Mouse (Mus musculus): ENCODE measurements around the gene Ak9. TPM values are rescaled to one million over a fixed set of nuclear protein-coding genes. Genes with fewer than 3 reads are reported as not detected.

Gene Ak9
- polyA plus RNA-seq, 1 experiment from 2014 or later = not detected

- no peaks in the 10 kb centered on the region for H3K27me3 ChIP-seq
- no peak overlapping the region for H3K4me3 ChIP-seq
- 96% methylated on average over 2 of the region's 2 CpGs for WGBS
- H3K9ac ChIP-seq (replicated peaks) = no peak overlapping the region
- H3K4me1 ChIP-seq = no peaks in the 10 kb centered on the region
- ATAC-seq (ENCODE audit: low FRiP score, low read depth) = no peak
- no peak overlapping the region for H3K27ac ChIP-seq (replicated peaks)
- H3K4me2 ChIP-seq (replicated peaks) = no peak overlapping the region
- no peaks in the 10 kb centered on the region for H3K9me3 ChIP-seq
- no peaks in the 10 kb centered on the region for H3K36me3 ChIP-seq
These were observed 119.9 kb downstream of the Ak9 start for GRCm38 (mm10) chr10:41423681-41424080.

DNA sequence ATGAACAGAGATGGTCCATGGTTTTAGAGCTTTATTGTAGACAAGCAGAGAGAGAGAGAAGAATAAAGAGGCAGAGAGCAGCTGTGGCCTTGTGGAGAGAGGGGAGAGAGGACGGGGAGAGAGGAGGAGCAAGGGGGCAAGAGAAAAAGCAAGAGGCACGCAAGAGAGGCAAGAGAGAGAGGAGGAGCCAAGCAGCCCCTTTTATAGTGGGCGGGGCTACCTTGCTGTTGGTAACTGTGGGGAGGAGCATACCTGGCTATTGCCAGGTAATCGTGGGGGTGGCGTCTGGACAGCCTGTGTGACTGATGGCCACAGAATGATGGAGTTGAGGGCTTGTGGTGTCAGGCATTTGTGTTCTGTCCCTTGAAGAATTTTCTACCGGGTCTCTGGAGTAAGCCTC is 122.6 kb downstream of the Ak9 start:
- WGBS = 59% methylated on average over 6 of the region's 6 CpGs
- Histone ChIP-seq H3K27ac (replicated peaks) (no peak overlapping the region), H3K4me3 (no peak overlapping the region), H3K9ac (replicated peaks) (no peak overlapping the region), H3K9me3 (no peaks in the 10 kb centered on the region), H3K27me3 (no peaks in the 10 kb centered on the region), H3K36me3 (no peaks in the 10 kb centered on the region), H3K4me1 (no peaks in the 10 kb centered on the region), H3K4me2 (replicated peaks) (no peak overlapping the region)
- no peak for ATAC-seq (ENCODE audit: low FRiP score, low read depth)

- H3K4me2 ChIP-seq (replicated peaks) = no peak overlapping the region
- no peak for ATAC-seq (ENCODE audit: low FRiP score, low read depth)
- H3K4me1 ChIP-seq = no peaks in the 10 kb centered on the region
- no peak overlapping the region for H3K4me3 ChIP-seq
- H3K9ac ChIP-seq (replicated peaks) = no peak overlapping the region
- no peaks in the 10 kb centered on the region for H3K36me3 ChIP-seq
- H3K27me3 ChIP-seq = peaks cover 13% of the 10 kb centered on the region
- 32% methylated on average over 4 of the region's 4 CpGs for WGBS
- H3K9me3 ChIP-seq = no peaks in the 10 kb centered on the region
- no peak overlapping the region for H3K27ac ChIP-seq (replicated peaks)
These were observed 130.8 kb downstream of the Ak9 start for GRCm38 (mm10) chr10:41434624-41435023.

- no peak for ATAC-seq (ENCODE audit: low FRiP score, low read depth)
- WGBS = 41% methylated on average over 3 of the region's 3 CpGs
- no peak overlapping the region for H3K4me3 ChIP-seq
- no peak overlapping the region for H3K27ac ChIP-seq (replicated peaks)
- no peak overlapping the region for H3K9ac ChIP-seq (replicated peaks)
- no peak overlapping the region for H3K4me2 ChIP-seq (replicated peaks)
- H3K9me3 ChIP-seq = no peaks in the 10 kb centered on the region
- no peaks in the 10 kb centered on the region for H3K4me1 ChIP-seq
- no peaks in the 10 kb centered on the region for H3K36me3 ChIP-seq
- H3K27me3 ChIP-seq = peaks cover 13% of the 10 kb centered on the region
These were observed 131.4 kb downstream of the Ak9 start for GRCm38 (mm10) chr10:41435141-41435540.

- no peak for ATAC-seq (ENCODE audit: low FRiP score, low read depth)
- H3K27me3 ChIP-seq = no peaks in the 10 kb centered on the region
- H3K4me2 ChIP-seq (replicated peaks) = no peak overlapping the region
- H3K9ac ChIP-seq (replicated peaks) = no peak overlapping the region
- H3K36me3 ChIP-seq = peaks cover 8% of the 10 kb centered on the region; the same call in 1 of the 2 replicates
- no peak overlapping the region for H3K4me3 ChIP-seq
- no peaks in the 10 kb centered on the region for H3K9me3 ChIP-seq
- H3K27ac ChIP-seq (replicated peaks) = no peak overlapping the region
- WGBS = 87% methylated on average over 1 of the region's 1 CpGs
- H3K4me1 ChIP-seq = peaks cover 16% of the 10 kb centered on the region
These were observed 144.4 kb downstream of the Ak9 start for GRCm38 (mm10) chr10:41448216-41448615.

DNA sequence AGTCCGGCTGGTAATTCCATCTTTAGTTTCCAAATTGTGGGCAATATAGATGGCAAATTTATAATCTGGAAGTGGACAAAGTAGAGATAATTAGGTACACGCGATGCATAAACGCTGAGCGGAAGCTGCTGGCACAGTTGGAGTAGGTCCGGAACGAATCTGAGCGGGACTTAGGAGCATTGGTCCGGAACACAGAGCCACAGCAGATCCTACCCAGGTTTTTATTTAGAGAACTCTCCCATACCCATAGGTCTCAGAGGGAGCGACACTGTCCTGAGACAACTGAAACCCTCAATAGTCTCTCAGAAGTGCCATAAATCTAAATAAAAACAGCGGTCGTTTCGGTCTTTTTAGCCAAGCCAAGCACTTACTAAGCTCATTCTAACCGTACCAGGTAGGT is 145.9 kb downstream of the Ak9 start:
- Histone ChIP-seq H3K9me3 (no peaks in the 10 kb centered on the region), H3K4me3 (peak overlapping the region; percentile 92), H3K27ac (replicated peaks) (peak overlapping the region; percentile 50), H3K36me3 (peaks cover 8% of the 10 kb centered on the region; the same call in 1 of the 2 replicates), H3K27me3 (no peaks in the 10 kb centered on the region), H3K4me1 (peaks cover 21% of the 10 kb centered on the region), H3K9ac (replicated peaks) (peak overlapping the region; percentile 78), H3K4me2 (replicated peaks) (peak overlapping the region; percentile 62)
- ATAC-seq (ENCODE audit: low FRiP score, low read depth) = peak; percentile 66
- WGBS = 12% methylated on average over 14 of the region's 14 CpGs

- Histone ChIP-seq H3K4me2 (replicated peaks) (peak within 1 kb of the TSS; percentile 62), H3K9me3 (no peaks in the 10 kb centered on the region), H3K9ac (replicated peaks) (peak within 1 kb of the TSS; percentile 78), H3K36me3 (peaks cover 13% of the 10 kb centered on the region; the same call in 1 of the 2 replicates), H3K27me3 (no peaks in the 10 kb centered on the region), H3K4me1 (peaks cover 21% of the 10 kb centered on the region), H3K4me3 (peak within 1 kb of the TSS; percentile 92), H3K27ac (replicated peaks) (peak within 1 kb of the TSS; percentile 50)
- ATAC-seq (ENCODE audit: low FRiP score, low read depth) = peak; percentile 96
- 0% methylated on average over 49 of the region's 49 CpGs for WGBS
These were observed 146.4 kb downstream of the Ak9 start, which contains the start of gene Zbtb24 for GRCm38 (mm10) chr10:41450137-41450670. Gene Zbtb24 (plus strand): TSS chr10:41450383.

DNA sequence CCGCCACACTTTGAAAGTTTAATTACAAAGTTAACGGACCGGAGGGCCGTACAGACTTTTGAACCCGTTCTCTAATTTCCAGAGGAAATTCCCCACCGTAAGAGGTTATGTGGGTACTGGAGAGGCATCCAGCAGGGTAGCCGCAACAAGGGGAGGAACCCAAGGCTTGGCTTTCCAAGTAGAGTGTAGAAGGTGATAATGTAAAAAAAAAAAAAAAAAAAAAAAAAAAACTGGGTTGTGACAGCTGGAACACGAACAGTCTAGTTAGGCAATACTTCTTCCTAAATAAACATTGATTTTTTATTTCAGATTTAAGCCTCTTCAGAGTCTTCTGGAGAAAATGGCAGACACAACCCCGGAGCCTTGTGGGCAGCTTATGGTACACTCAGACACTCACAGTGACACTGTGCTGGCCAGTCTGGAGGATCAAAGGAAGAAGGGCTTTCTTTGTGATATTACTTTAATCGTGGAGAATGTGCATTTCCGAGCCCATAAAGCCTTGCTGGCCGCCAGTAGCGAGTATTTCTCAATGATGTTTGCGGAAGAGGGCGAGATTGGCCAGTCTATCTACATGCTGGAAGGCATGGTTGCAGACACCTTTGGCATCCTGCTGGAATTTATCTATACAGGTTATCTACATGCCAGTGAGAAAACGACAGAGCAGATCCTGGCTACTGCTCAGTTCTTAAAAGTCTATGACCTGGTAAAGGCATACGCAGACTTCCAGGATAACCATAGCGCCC is 147.2 kb downstream of the Ak9 start:
- Histone ChIP-seq H3K36me3 (peaks cover 20% of the 10 kb centered on the region), H3K4me1 (peaks cover 21% of the 10 kb centered on the region), H3K27me3 (no peaks in the 10 kb centered on the region), H3K27ac (replicated peaks) (no peak overlapping the region), H3K4me2 (replicated peaks) (peak overlapping the region; percentile 62), H3K9ac (replicated peaks) (peak overlapping the region; percentile 78), H3K4me3 (peak overlapping the region; percentile 92), H3K9me3 (no peaks in the 10 kb centered on the region)
- 58% methylated on average over 18 of the region's 18 CpGs for WGBS
- peak; percentile 5 for ATAC-seq (ENCODE audit: low FRiP score, low read depth)

DNA sequence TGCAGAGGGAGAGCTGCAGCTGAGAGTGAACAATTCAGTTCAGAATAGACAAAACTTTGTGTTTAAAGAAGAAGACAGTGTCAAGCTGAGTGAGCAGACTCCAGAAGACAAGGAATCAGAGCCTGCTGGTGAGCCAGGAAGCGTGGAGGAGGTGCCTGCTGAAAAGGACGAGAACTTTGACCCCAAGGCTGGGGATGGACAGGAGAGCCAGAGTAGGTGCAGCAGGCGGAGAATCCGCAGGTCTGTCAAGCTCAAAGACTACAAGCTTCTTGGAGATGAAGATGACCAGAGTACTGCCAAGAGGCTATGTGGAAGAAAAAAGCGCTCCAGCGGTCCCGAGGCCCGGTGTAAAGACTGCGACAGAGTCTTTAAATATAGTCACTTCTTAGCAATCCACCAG is 147.9 kb downstream of the Ak9 start:
- Histone ChIP-seq H3K9ac (replicated peaks) (no peak overlapping the region), H3K4me3 (no peak overlapping the region), H3K36me3 (peaks cover 27% of the 10 kb centered on the region), H3K4me2 (replicated peaks) (peak overlapping the region; percentile 62; the same call in 1 of the 2 replicates), H3K27ac (replicated peaks) (no peak overlapping the region), H3K27me3 (no peaks in the 10 kb centered on the region), H3K9me3 (no peaks in the 10 kb centered on the region), H3K4me1 (peaks cover 21% of the 10 kb centered on the region)
- 94% methylated on average over 9 of the region's 9 CpGs for WGBS
- ATAC-seq (ENCODE audit: low FRiP score, low read depth) = no peak

DNA sequence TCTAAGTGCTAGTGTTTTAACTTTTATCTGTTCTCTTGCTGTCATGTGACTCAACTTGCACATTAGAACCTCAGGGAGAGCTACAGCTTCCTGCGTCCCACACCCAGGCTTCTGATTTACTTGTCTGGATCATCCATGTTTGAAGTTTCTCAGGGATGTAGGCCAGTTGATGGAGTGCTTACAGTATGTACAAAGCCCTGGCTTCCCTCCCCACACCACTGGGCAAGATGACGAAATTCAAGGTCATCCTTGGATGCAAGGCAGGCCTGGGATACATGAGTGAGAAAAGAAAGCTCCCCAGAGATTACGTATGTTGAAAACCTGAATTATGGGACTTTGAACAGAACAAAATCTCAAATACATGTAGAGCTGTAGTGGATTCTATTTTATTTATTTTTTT is 149.0 kb downstream of the Ak9 start:
- no peak overlapping the region for H3K4me3 ChIP-seq
- H3K27me3 ChIP-seq = no peaks in the 10 kb centered on the region
- no peaks in the 10 kb centered on the region for H3K9me3 ChIP-seq
- H3K9ac ChIP-seq (replicated peaks) = no peak overlapping the region
- H3K36me3 ChIP-seq = peaks cover 35% of the 10 kb centered on the region
- peaks cover 21% of the 10 kb centered on the region for H3K4me1 ChIP-seq
- H3K4me2 ChIP-seq (replicated peaks) = no peak overlapping the region
- WGBS = 90% methylated on average over 3 of the region's 3 CpGs
- no peak for ATAC-seq (ENCODE audit: low FRiP score, low read depth)
- no peak overlapping the region for H3K27ac ChIP-seq (replicated peaks)

DNA sequence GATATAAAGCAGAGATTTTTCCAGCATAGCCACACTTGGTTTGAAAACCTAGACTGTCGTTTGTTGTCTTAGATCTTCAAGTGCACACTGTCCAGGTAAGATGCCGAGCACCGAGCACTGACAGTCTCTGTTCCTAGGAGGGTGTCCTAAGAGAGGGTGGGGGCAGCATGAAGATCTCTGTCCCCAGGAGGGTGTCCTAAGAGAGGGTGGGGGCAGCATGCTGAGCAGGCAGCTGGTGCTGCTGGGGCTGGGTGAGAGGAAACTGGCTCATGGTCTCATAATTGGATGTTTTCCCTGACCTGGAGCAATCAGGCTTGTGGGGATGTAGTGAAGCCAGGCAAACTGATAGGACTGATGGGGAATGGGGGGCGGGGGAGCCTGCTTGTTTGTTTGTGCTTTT is 156.2 kb downstream of the Ak9 start:
- WGBS = 76% methylated on average over 4 of the region's 4 CpGs
- Histone ChIP-seq H3K27me3 (no peaks in the 10 kb centered on the region), H3K36me3 (peaks cover 68% of the 10 kb centered on the region), H3K4me1 (peaks cover 3% of the 10 kb centered on the region; the same call in 1 of the 2 replicates), H3K9ac (replicated peaks) (no peak overlapping the region), H3K4me3 (no peak overlapping the region), H3K4me2 (replicated peaks) (no peak overlapping the region), H3K9me3 (no peaks in the 10 kb centered on the region), H3K27ac (replicated peaks) (no peak overlapping the region)
- no peak for ATAC-seq (ENCODE audit: low FRiP score, low read depth)

GRCm38 (mm10) chr10:41460501-41460900 is 156.7 kb downstream of the Ak9 start:
- Histone ChIP-seq H3K4me3 (no peak overlapping the region), H3K36me3 (peaks cover 65% of the 10 kb centered on the region), H3K9ac (replicated peaks) (no peak overlapping the region; the same call in 1 of the 2 replicates), H3K27ac (replicated peaks) (0 out of 2 replicates have a peak overlapping the region, but pooled peaks have one; percentile 15), H3K4me1 (peaks cover 3% of the 10 kb centered on the region; the same call in 1 of the 2 replicates), H3K4me2 (replicated peaks) (no peak overlapping the region), H3K27me3 (no peaks in the 10 kb centered on the region), H3K9me3 (no peaks in the 10 kb centered on the region)
- no peak for ATAC-seq (ENCODE audit: low FRiP score, low read depth)
- 36% methylated on average over 2 of the region's 2 CpGs for WGBS

All from midbrain, embryonic 12.5 days (tissue).